Mouse (Mus musculus): Measurements from ENCODE around the gene Zfp668.

- TF ChIP-seq GATA1 (IDR thresholded peaks at IDR 0.05; ENCODE audit: borderline replicate concordance, low read length): no peak
- TF ChIP-seq FLI1 (IDR thresholded peaks at IDR 0.05; ENCODE audit: low read length): no peak
These were observed 47.1 kb upstream of the Zfp668 start for GRCm38 (mm10) chr7:127923714-127924113.
